Mouse (Mus musculus) kidney, adult 9 months (tissue): ENCODE data around the gene Nebl.
"Not testable (repeated sequence)": the region's sequence is repeated elsewhere in the genome, so short reads cannot be mapped to it uniquely, and the experiment has no call there.

Experiments
- DNase-seq: peaks from one replicate; pipeline ENCODE4 v3.0.0; 2022

Nebl gene

DNA sequence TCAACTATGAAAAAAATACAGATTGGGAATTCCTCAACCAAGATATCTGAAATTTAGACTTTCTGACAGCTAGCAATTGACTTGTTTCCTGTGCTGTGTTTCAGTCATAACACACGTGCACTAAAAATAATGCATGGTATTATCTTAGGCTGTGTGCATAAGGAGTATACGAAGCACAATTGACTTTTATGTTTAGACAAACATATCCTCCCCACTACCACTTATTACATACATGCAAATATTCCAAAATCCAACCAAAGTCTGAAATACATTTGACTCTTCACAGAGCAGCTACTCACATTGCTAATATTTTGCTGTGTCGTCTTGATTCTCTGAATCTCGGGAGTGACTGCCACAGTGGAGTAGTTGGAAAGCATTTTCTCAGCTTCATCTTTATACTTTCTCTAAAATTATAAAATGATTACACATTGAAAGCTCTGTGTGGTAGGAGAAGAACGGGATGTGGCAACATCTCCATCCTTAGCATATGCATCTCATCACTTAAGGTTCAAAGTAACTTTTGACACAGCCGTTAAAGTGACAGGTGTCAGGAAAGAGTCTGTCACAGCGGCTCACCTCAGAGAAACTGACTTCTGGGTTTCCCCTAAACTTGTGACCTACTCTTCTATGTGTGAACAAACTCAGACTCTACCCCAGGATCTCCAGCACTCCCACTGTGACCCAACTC, 340.6 kb downstream of the Nebl start:
- DNase-seq: no peak

- no peak for DNase-seq
These were observed 341.4 kb downstream of the Nebl start for GRCm38 (mm10) chr2:17389886-17390285.

DNA sequence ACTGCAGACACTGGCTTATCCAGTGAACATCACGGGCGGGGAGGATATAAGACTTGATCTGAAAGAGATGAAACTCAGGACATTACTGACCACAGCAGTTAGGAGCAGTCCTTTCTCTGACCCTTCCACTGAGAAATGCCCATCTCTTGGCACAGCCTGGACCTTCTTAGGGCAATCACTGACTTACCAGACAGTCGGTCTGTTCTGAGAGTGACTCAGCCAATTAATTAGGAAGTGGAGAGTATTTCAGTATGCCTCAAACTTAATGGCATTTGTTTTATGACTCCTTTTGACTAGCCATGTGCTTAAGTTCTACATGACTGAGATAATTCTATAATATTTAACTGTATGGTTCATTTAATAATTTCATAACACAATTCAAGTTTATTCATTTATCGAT, 341.9 kb downstream of the Nebl start:
- no peak for DNase-seq

DNA sequence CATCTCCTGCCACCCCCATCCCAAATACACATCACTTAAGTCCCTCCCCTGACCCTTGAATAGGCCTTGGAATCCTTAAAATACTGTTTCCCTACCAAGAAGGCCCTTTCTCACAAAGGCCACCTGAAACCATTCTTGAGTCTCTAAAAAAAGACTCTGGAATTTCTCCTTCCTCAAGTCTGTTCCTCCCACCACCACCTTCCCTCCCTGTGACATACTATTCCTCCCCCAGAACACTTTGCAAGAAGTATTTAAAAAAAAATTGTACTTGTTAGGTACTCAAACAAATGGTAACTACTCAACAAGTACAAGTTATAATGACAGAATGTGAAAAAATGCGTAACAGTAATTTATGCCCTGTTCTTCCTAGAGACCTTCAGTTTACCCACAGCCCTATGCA, 349.0 kb downstream of the Nebl start:
- no peak for DNase-seq

DNA sequence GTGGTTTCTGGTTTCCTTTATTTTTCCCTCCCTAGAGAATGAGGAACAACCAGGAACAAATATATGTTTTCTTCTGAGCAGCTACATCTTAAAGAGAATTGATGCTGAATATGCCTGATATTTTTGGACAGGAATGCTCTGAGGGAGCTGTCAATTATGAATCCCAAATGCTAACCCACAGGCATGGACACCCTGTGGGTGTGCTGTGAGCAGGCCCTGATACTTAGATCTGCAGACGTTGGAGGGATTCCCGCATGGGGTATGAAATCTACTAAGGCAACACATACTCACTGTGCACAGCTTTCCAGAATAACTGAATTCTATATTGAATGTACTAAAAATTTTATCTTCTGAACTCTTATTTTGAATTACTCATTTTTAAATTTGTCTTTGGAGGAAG, 355.3 kb downstream of the Nebl start:
- no peak for DNase-seq

DNA sequence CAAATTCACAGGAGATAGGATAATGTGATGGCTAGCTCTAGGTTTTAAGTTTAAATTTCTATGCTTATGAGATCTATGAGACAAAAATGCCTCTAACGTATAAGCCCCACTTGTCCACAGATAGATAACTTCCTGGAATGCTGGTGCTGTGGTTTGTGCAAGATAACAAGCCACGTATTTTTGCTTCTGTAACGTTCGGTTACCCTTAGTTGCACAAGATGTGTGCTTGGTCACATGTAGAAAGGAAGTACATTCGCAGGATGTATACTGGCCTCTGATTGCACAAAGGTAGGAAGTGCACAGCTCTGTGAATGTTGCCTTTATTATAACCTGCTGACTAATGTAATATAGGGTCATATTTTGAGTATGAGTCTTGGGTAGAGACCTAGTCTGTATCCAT, 365.6 kb downstream of the Nebl start:
- no peak for DNase-seq

DNA sequence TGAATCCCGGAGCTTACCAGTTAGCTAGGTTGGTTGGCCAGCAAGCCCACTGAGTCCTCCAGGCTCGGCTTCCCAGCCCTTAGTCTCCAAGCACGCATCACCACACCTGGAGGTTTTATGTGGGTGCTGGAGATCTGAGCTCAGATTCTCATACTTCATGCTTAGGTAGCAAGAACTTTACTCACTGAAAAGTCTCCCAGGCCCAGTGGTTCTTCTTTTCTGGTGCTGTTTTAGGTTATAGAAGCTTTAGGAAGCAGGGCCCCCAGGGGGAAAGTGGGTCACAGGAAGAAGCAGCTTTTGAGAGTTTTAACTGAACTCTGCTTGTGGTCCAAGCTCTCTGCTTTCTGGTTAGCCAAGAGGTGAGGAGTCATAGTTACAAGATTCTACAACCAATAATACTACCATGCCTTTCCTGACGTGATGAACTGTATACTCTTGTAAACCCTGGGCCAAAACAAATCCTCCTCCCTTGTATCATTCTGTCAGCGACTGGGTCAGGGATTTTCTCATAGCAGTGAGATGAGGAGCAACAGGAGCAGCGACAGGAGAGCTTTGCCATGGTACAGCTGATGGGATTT, 366.2 kb downstream of the Nebl start:
- no peak for DNase-seq

DNA sequence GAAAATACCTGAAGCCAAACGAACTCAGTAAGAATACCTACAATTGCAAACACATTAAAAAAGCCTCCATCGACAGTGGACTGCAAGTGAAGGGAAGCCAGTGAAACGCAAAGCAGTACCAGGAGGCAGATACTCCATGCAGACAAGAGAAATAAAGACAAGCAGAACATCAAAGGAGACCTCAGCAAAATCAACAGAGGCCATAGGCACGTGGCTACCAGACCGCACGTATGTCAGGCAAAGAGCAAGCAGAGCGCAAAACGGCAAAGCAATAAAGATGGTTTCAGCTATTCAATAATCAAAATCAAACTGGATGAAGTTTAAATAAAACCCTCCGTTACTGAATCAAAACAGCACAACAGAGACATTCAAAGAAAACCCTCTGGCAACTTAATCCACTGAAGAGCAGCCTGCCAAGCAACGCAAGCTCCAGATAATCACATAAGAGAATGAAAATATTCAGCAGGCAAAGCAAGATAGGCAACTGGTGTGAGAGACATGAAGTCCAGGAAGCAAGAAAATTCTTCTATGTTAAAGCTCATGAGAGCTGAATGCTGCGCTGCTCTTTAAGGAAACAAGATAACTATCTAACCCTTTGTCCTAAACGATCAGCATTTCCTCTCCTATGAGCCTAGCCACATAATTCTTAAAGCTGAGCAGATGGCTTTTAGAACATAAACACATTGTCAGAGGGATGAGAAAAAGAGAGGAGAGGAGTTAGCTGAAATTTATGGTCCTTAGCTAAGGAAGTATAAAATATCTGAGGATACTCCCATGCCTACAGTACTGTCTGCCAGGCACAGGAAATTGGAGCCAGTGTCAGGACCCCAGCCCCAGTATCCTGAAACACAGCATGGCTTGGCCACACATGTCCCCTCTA, 367.7 kb downstream of the Nebl start:
- DNase-seq: no peak

DNA sequence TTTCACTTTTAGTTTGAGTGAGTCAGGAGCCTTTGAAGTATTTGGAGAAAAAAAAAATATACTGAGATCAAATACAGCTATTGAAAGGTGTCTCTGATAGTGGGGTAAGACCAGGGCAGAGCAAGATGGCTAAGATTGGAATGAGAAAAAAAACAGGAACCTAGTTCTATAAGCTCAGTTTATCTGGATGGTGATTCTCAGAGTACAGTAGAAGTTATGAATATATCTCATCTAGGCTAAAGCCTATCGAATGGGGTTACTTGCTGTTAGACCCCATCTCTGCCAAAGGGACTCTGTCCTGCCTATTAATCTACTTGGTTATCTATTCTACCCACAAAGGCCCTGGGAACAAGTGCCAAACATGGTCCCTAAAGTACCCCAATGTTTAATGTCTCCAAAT, 369.1 kb downstream of the Nebl start:
- DNase-seq: no peak

- no peak for DNase-seq
These were observed 386.6 kb downstream of the Nebl start for GRCm38 (mm10) chr2:17344643-17345042.

DNA sequence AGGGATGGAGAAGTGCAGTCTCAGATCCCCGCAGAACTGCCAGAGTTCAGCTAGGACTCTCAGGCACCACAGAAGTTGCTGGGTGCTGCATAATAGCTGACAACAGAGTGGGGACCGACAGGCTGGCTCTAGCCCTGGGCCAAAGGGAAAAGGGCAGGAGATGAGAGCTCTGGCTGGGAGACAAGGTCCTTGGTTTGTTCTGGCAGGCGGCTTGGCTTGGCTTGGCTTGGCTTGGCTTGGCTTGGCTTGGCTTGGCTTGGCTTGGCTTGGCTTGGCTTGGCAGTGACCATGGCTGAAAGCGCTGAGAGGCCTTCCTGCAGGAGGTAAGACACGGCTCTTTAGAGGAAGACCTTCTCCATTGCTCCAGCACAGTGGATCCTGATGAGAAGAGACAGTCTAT, 395.8 kb downstream of the Nebl start:
- peak; percentile 27 for DNase-seq

GRCm38 (mm10) chr2:17326590-17326989, 404.7 kb downstream of the Nebl start:
- no peak for DNase-seq

GRCm38 (mm10) chr2:17316850-17317249, 414.4 kb downstream of the Nebl start:
- no peak for DNase-seq

DNA sequence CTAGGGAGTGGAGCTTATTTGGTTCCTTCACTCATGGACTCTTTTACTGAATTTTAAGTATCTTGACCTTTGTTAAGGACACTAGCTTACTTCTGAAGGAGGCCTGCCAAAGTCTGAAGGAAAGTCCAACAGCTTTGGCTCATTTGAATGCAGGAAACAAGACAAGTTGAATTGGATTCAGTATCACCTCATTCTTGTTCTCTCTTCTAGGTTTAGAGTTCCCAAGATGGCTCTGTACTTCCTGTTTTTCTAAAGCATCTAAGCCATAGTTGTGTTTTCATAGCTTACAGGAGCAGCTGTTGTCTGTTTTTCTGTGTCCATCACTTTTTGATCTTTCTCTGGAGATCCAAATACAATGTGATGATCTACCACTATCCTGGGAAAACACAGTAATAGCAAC, 429.9 kb downstream of the Nebl start:
- DNase-seq: no peak

DNA sequence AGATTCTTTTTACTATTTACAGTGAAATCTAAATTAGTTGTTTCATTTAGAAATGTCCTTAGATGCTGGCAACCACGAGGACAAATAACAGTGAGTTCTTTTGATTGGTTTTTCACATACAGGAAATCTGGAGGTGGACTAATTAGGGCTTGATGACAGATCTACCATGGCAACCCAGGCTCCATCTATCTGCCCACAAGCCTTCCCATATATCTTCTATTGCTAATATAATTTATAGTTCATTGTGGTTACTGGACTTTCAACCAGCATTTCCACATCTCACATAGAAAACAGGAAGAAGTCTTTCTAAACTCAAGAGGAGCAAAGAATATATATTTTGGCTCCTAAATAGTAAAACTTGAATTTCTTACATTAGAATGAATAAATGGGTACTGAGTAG, 433.8 kb downstream of the Nebl start:
- DNase-seq: no peak

DNA sequence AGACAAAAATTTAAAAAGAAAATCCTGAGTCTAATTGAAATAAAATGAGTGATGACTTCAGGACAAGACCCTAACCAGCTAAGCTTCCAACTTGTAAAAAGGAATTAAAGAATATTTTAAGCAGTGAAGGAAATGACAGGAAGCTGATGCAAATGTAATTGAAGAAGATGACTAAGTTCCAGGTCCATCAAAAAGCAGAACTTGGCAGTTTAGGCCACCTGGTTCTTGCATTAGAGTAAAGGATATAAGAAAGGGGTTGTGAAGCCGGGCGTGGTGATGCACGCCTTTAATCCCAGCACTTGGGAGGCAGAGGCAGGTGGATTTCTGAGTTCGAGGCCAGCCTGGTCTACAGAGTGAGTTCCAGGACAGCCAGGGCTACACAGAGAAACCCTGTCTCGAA, 436.0 kb downstream of the Nebl start:
- DNase-seq: not testable (repeated sequence)
